Mouse (Mus musculus): Measurements from ENCODE around the gene Cks2.
"Not testable (repeated sequence)": the region's sequence is repeated elsewhere in the genome, so short reads cannot be mapped to it uniquely, and the experiment has no call there.

The Cks2 gene

GRCm38 (mm10) chr13:51635384-51635783 is 9.6 kb upstream of the Cks2 start:
- intact Hi-C loops (cut with DNase I): not testable (repeated sequence)

GRCm38 (mm10) chr13:51638958-51639357 is 6.1 kb upstream of the Cks2 start:
- intact Hi-C loops (cut with DNase I): no loop called here

DNA sequence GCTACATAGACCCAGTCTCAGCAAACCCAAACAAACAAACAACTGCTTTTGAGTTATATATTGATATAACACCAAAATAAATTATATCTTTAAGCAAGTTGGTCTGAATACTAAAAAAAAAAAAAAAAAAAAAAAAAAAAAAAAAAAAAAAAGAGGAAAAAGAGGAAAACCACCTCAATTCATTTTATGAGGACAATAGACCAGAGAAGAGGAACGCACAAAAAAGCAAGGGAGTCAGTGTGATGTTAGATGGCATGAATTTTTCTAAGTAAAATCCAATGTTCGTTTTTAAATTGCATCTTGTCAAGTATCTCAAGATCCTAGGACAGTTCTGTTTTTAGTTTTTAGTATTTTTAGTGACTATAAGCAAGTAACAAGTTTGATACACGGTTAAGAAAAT is 3.6 kb upstream of the Cks2 start:
- intact Hi-C loops (cut with DNase I): no loop called here

DNA sequence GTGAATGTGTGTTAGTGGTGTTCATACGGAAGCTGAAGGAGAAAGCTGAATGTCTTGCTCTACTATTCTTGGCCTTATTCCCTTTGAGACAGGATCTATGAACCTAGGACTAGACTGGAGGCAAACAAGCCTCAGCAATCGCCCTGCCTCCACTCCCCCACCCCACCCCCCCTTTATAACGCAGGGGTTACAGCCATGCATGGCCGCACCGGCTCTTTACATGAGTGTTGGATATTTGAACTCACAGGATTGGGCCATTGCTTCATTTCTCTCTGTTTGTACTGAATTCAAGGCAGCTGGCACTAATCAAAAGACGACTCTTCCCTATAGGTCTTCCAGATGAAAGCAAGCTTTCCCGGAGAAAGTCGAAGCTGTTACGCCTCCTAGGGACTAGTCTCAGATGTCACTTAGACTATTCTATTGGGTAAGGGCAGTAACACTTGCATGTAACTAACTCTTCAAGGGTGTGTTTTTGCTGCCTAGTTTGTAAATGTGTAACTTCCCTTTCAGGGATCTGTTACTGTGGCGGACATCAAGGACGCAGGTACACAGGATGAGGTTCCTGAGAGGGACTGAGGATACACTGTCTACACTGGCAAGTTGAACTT is 2.8 kb upstream of the Cks2 start:
- intact Hi-C loops (cut with DNase I): no loop called here

- intact Hi-C loops (cut with DNase I): no loop called here
These were observed 856 bp upstream of the Cks2 start for GRCm38 (mm10) chr13:51643924-51644828.

GRCm38 (mm10) chr13:51645872-51646271 is 840 bp downstream of the Cks2 start:
- intact Hi-C loops (cut with DNase I): no loop called here

- intact Hi-C loops (cut with DNase I): no loop called here
These were observed 1.5 kb downstream of the Cks2 start for GRCm38 (mm10) chr13:51646362-51647027.

DNA sequence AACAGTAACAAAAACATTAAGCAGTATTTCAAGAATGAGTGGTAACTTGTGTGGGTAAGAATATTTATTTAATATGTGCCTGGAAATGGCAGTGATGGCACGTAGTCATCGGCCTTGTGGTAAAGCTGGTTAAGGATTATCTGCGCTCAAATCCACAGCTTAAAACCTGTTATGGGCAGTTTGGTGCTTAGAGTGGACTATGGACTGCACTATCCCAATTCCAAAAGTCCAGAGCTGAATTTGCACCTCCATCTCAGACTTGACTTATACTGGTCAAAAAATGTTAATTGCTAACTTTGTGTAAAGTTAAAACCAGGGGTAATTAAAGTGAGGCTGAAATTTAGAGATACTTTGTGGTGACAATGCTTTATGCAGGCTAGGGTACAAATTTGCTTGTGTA is 2.7 kb downstream of the Cks2 start:
- intact Hi-C loops (cut with DNase I): no loop called here

GRCm38 (mm10) chr13:51648237-51648636 is 3.2 kb downstream of the Cks2 start:
- intact Hi-C loops (cut with DNase I): no loop called here

- intact Hi-C loops (cut with DNase I): no loop called here
These were observed 4.7 kb downstream of the Cks2 start for GRCm38 (mm10) chr13:51649740-51650139.

GRCm38 (mm10) chr13:51651408-51652064 is 6.5 kb downstream of the Cks2 start, which contains the start of gene Secisbp2:
Gene Secisbp2, plus strand, starts transcription at chr13:51651697.
- intact Hi-C loops (cut with DNase I): no loop called here

- intact Hi-C loops (cut with DNase I): no loop called here
These were observed 8.1 kb downstream of the Cks2 start for GRCm38 (mm10) chr13:51653159-51653558.

DNA sequence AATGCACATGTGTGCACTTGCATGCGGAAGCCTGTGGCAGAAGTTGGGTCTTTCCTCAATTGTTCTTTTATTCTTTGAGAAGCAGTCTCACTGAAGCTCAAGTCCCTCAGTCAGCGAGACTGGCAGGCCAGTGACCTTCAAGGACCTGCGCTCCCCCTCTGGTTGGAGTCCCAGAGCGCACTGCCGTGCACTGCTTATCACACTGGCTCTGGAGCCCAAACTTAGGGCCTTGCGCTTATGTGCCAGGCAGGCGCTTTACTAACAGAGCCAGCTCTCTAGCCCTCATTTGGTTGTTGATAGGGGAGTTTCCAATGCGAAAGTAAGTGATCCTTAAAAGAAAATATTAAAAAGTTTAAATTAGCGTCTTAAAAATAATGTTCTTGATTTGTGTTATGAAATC is 8.9 kb downstream of the Cks2 start:
- intact Hi-C loops (cut with DNase I): no loop called here

GRCm38 (mm10) chr13:51656516-51657235 is 11.6 kb downstream of the Cks2 start:
- intact Hi-C loops (cut with DNase I): no loop called here

- intact Hi-C loops (cut with DNase I): no loop called here
These were observed 13.1 kb downstream of the Cks2 start for GRCm38 (mm10) chr13:51658094-51658493.

DNA sequence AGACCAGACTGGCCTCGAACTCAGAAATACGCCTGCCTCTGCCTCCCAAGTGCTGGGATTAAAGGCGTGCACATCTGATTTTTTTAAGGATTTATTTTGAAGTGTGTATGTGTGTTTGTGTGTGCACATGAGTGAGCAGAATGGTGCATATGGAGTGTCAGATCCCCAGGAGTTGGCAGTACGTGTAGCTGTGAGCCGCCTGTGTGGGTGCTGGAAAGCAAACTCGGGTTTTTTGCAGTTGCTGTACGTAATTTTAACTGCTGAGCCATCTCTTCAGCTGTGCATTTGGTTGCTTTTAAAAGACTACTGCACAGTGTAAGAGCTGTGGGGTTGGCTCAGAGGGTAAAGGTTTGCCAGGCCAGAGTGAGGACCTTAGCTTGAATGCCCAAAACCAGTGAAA is 14.5 kb downstream of the Cks2 start:
- intact Hi-C loops (cut with DNase I): no loop called here

DNA sequence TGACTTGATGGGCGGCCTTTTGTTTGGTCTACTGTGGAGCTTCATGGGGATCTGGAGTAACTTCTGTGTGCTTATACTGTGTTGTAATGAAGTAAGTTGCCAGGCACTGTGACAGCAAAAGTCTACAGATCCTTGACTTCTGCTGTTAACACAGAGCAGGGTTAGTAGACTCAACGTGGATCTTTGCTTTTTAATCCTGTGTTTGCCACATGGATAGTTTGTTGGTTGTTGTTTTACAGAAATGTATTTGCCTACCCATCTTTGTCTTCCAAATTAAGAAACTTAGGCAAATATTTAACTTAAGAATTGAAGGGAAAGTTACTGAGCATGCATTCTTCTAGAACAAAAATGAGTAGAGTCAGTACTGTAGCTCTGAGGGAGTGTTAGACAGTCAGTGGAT is 18.5 kb downstream of the Cks2 start:
- intact Hi-C loops (cut with DNase I): no loop called here

- intact Hi-C loops (cut with DNase I): not testable (repeated sequence)
These were observed 23.2 kb downstream of the Cks2 start for GRCm38 (mm10) chr13:51668195-51668594.

DNA sequence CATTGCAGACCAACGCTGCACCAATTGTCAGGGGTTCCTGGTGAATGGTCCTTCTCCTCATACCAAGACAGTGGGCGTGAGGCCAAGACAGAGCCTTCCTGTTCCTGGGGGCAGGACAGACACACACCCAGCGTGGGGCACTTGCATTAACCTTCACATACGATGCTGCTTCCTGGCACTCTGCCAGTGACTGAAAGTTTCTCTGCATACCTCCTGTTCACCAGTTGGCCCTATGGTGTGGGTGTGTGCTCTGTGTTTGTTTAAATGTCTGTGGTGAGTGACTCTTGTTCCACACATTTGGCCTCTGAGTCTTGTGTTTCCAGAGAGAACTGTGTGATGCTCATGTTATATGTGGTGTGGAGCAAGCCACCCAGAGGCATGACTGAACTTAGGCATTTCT is 31.6 kb downstream of the Cks2 start:
- intact Hi-C loops (cut with DNase I): no loop called here

- intact Hi-C loops (cut with DNase I): no loop called here
These were observed 32.0 kb downstream of the Cks2 start for GRCm38 (mm10) chr13:51677041-51677440.

GRCm38 (mm10) chr13:51677630-51678185 is 32.7 kb downstream of the Cks2 start:
- intact Hi-C loops (cut with DNase I): no loop called here
